Comparison of ENCODE assay signal across 15 mouse cellular contexts in the genomic region with DNA sequence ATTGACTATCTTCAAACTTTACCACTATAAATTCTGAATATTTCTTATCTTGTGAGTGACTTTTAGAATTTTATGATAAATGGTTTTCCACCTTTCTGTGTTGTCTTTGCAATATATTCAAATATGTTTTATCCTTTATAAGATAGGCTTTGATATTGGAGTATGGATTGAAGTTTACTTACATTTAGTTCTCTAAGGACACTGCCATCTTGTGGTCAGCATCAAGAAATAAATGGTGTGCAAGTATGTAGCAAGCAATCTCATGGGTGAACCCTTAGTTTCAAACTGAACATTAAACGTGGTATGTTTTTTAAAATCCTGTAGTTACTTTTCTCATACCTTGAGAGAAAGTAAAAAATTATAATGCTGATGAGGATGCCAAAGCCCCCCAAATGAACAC.
A peak's percentile ranks its signal among the peaks of the same experiment; 100 is the strongest.
DNase-seq lines count a peak whose midpoint lies in the region; ATAC-seq and TF ChIP-seq lines count a peak whose summit lies in the region.
"Had no signal": no experiment of that assay in that cellular context is flagged by ENCODE, and none has a peak within 500 bp of the region (broad histone marks: within the 10 kb centered on the region; RNA-seq: fewer than 3 reads in every experiment).

No protein-coding gene starts in this region.

- H3K27ac ChIP-seq in heart, postnatal 0 days (ENCODE audit: low read depth), result no peak overlapping the region
- H3K27ac ChIP-seq in midbrain, postnatal 0 days (ENCODE audit: low read depth, low read length), result no peak overlapping the region
- H3K27ac ChIP-seq in midbrain, embryonic 11.5 days (ENCODE audit: low read depth, low read length), result no peak overlapping the region
- H3K27ac ChIP-seq: limb, embryonic 15.5 days; macrophage; neural tube, embryonic 12.5 days; stomach, embryonic 15.5 days had no signal

- no peak for ATAC-seq in heart, postnatal 0 days (ENCODE audit: insufficient read depth, low read depth)
- ATAC-seq in midbrain, postnatal 0 days (ENCODE audit: low FRiP score), result no peak
- no peak for ATAC-seq in midbrain, embryonic 11.5 days (ENCODE audit: low FRiP score)

- H3K4me3 ChIP-seq in heart, postnatal 0 days (ENCODE audit: low read depth, low read length), result no peak overlapping the region
- H3K4me3 ChIP-seq in midbrain, postnatal 0 days (ENCODE audit: low read depth, low read length), result no peak overlapping the region
- H3K4me3 ChIP-seq in midbrain, embryonic 11.5 days (ENCODE audit: low read depth, low read length), result no peak overlapping the region
- H3K4me3 ChIP-seq: limb, embryonic 15.5 days; neural tube, embryonic 12.5 days; stomach, embryonic 15.5 days had no signal

- no peaks in the 10 kb centered on the region for H3K27me3 ChIP-seq in heart, postnatal 0 days (ENCODE audit: control insufficient read depth, insufficient read depth, low read length)
- H3K27me3 ChIP-seq in midbrain, postnatal 0 days (ENCODE audit: insufficient read depth, low read length), result no peaks in the 10 kb centered on the region
- no peaks in the 10 kb centered on the region for H3K27me3 ChIP-seq in midbrain, embryonic 11.5 days (ENCODE audit: control insufficient read depth, insufficient read depth, low read length)
- H3K27me3 ChIP-seq: limb, embryonic 15.5 days; neural tube, embryonic 12.5 days; stomach, embryonic 15.5 days had no signal

- no peak for TF ChIP-seq EP300 in heart, postnatal 0 days (IDR thresholded peaks at IDR 0.05; ENCODE audit: low read depth)

- H3K9ac ChIP-seq in heart, postnatal 0 days (replicated peaks; ENCODE audit: low read depth, low read length), result no peak overlapping the region
- no peak overlapping the region for H3K9ac ChIP-seq in midbrain, postnatal 0 days (replicated peaks; ENCODE audit: low read length, poor library complexity, severe bottlenecking)
- H3K9ac ChIP-seq in midbrain, embryonic 11.5 days (ENCODE audit: low read length), result no peak overlapping the region
- H3K9ac ChIP-seq: limb, embryonic 15.5 days; neural tube, embryonic 12.5 days; stomach, embryonic 15.5 days had no signal

- 28% methylated on average over 1 of the region's 1 CpGs for WGBS in heart, postnatal 0 days
- 49% methylated on average over 1 of the region's 1 CpGs for WGBS in midbrain, postnatal 0 days
- WGBS in midbrain, embryonic 11.5 days, result 51% methylated on average over 1 of the region's 1 CpGs

- H3K4me1 ChIP-seq in heart, postnatal 0 days (ENCODE audit: control insufficient read depth, insufficient read depth), result no peaks in the 10 kb centered on the region
- H3K4me1 ChIP-seq in midbrain, postnatal 0 days (ENCODE audit: insufficient read depth, low read length), result no peaks in the 10 kb centered on the region
- H3K4me1 ChIP-seq in midbrain, embryonic 11.5 days (ENCODE audit: control insufficient read depth, insufficient read depth, low read length), result no peaks in the 10 kb centered on the region
- H3K4me1 ChIP-seq: limb, embryonic 15.5 days; neural tube, embryonic 12.5 days; stomach, embryonic 15.5 days had no signal

- no peaks in the 10 kb centered on the region for H3K36me3 ChIP-seq in heart, postnatal 0 days (replicated peaks; ENCODE audit: control insufficient read depth, insufficient read depth, low read length)
- no peaks in the 10 kb centered on the region for H3K36me3 ChIP-seq in midbrain, postnatal 0 days (ENCODE audit: insufficient read depth, low read length)
- no peaks in the 10 kb centered on the region for H3K36me3 ChIP-seq in midbrain, embryonic 11.5 days (ENCODE audit: control insufficient read depth, insufficient read depth, low read length)
- H3K36me3 ChIP-seq: G1E; limb, embryonic 15.5 days; neural tube, embryonic 12.5 days; stomach, embryonic 15.5 days had no signal

- no peak for DNase-seq in heart, postnatal 0 days (ENCODE audit: low spot score)
- DNase-seq in heart, adult 18-20 months, result no peak
- DNase-seq in midbrain, postnatal 0 days (ENCODE audit: low spot score), result peak; percentile 16
- DNase-seq in midbrain, embryonic 11.5 days (ENCODE audit: low spot score, missing footprints), result no peak
- peak; percentile 21 for DNase-seq in adipocyte (ENCODE audit: low spot score)
- no peak for DNase-seq in T-cell, adult 2 months (ENCODE audit: low spot score)
- DNase-seq in right cerebral cortex, postnatal 25 days, result no peak
- DNase-seq: cerebellum, adult 9-10 months; layer of hippocampus, adult 9-11 months; right cerebral cortex, postnatal 14 days had no signal

- H3K9me3 ChIP-seq in heart, postnatal 0 days (replicated peaks; ENCODE audit: control insufficient read depth, low read length), result no peaks in the 10 kb centered on the region
- H3K9me3 ChIP-seq in midbrain, postnatal 0 days (ENCODE audit: low read length), result no peaks in the 10 kb centered on the region
- H3K9me3 ChIP-seq in midbrain, embryonic 11.5 days (ENCODE audit: control insufficient read depth, low read length), result no peaks in the 10 kb centered on the region
- H3K9me3 ChIP-seq: G1E; limb, embryonic 15.5 days; neural tube, embryonic 12.5 days; stomach, embryonic 15.5 days had no signal

- TF ChIP-seq CTCF in heart, postnatal 0 days (IDR thresholded peaks at IDR 0.05; ENCODE audit: low read depth), result peak; percentile 37
- TF ChIP-seq CTCF in midbrain, postnatal 0 days (IDR thresholded peaks at IDR 0.05), result peak; percentile 57

- no peak overlapping the region for H3K4me2 ChIP-seq in heart, postnatal 0 days (ENCODE audit: low read depth, low read length)
- no peak overlapping the region for H3K4me2 ChIP-seq in midbrain, postnatal 0 days (ENCODE audit: low read depth, low read length, poor library complexity, severe bottlenecking)
- no peak overlapping the region for H3K4me2 ChIP-seq in midbrain, embryonic 11.5 days
- H3K4me2 ChIP-seq: limb, embryonic 15.5 days; neural tube, embryonic 12.5 days; stomach, embryonic 15.5 days had no signal

Comparison
In these comparisons a context has a peak if more than half of its experiments do, and no peak if none do; other contexts are left out.
1. DNase-seq: peak in midbrain, postnatal 0 days (single experiment) and adipocyte (single experiment); none in heart, postnatal 0 days (single experiment), heart, adult 18-20 months (0 of 2), midbrain, embryonic 11.5 days (single experiment), T-cell, adult 2 months (single experiment) and right cerebral cortex, postnatal 25 days (single experiment).